Mouse (Mus musculus) stomach, embryonic 16.5 days (tissue): ENCODE measurements around the gene Fam189a2. TPM values are rescaled to one million over a fixed set of nuclear protein-coding genes. Genes with fewer than 3 reads are reported as not detected.

Experiments used
- ATAC-seq: fragments of 200-750 bp; cut with Nextera tagmentation; 2 replicates; pipeline ENCODE4 v1.8.0; 2017; ENCODE audit warnings: moderate number of reproducible peaks, moderate TSS enrichment; ENCODE audit not compliant: insufficient read depth, low FRiP score
- H3K27ac ChIP-seq: fragments of 300-500 bp; sonication (generic); 2 replicates; pipeline ENCODE4 v1.5.1; 2014; ENCODE audit warnings: low read length
- H3K27me3 ChIP-seq: fragments of 300-500 bp; sonication (generic); 2 replicates; pipeline ENCODE4 v1.6.1; 2014; ENCODE audit warnings: low read length, control low read depth, mixed read lengths; ENCODE audit not compliant: control insufficient read depth, insufficient read depth
- H3K36me3 ChIP-seq: fragments of 300-500 bp; sonication (generic); 2 replicates; pipeline ENCODE4 v1.6.1; 2014; ENCODE audit warnings: low read length; ENCODE audit not compliant: control insufficient read depth, insufficient read depth
- H3K4me1 ChIP-seq: fragments of 300-500 bp; sonication (generic); 2 replicates; pipeline ENCODE4 v1.6.1; 2014; ENCODE audit warnings: low read length, control low read depth, mixed read lengths; ENCODE audit not compliant: control insufficient read depth, insufficient read depth
- H3K4me2 ChIP-seq: fragments of 300-500 bp; sonication (generic); 2 replicates; pipeline ENCODE4 v1.6.1; 2014; ENCODE audit warnings: low read depth, low read length, mixed read lengths
- H3K4me3 ChIP-seq: fragments of 300-500 bp; sonication (generic); replicated peaks from 2 replicates; pipeline ENCODE4 v1.5.1; 2014; ENCODE audit warnings: mild to moderate bottlenecking, low read length
- H3K9ac ChIP-seq: fragments of 300-500 bp; sonication (generic); 2 replicates; pipeline ENCODE4 v1.6.1; 2014; ENCODE audit warnings: low read length
- H3K9me3 ChIP-seq: fragments of 300-500 bp; sonication (generic); replicated peaks from 2 replicates; pipeline ENCODE4 v1.6.1; 2016; ENCODE audit warnings: low read length, control low read depth; ENCODE audit not compliant: control insufficient read depth
- WGBS: fragments of 180-500 bp; shearing (Covaris S2); extraction: QIAGEN DNeasy Blood & Tissue Kit; methylation state at CpG from one replicate; pipeline ENCODE4 v1.1.7; 2014; 5-methylcytosine and 5-hydroxymethylcytosine counted together
- polyA plus RNA-seq: library from polyadenylated mRNA; unstranded; fragments of >200 nt; fragmentation: Nextera tagmentation; extraction: Ambion mirVana; gene quantifications from 2 replicates; pipeline ENCODE4 v1.2.1, GENCODE M21; 2015

The Fam189a2 gene
- polyA plus RNA-seq, 1 experiment from 2014 or later = 0.75 TPM

DNA sequence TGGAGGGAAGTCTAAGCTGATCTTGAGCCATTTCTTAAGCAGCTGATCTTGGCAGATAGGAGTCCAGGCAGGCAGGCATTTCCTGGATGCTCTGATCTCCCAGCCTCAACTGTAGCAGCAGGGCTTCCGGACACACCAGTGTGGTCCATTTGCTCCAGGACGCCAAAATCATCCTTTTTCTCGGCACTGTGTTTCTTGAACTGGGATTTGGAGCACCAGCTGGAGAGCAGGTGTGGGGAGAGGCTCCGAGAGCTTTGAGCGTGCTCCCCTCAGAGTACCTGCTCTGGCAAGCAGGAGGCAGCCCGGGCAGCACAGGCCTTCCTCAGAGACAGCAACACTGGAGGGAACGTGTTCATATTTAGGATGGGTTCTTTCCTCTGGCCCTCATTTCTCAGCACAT is 87.9 kb downstream of the Fam189a2 start:
- Histone ChIP-seq H3K4me2 (no peak overlapping the region), H3K4me1 (no peaks in the 10 kb centered on the region), H3K9me3 (no peaks in the 10 kb centered on the region), H3K4me3 (no peak overlapping the region), H3K27ac (no peak overlapping the region), H3K9ac (no peak overlapping the region), H3K36me3 (no peaks in the 10 kb centered on the region), H3K27me3 (no peaks in the 10 kb centered on the region)
- ATAC-seq = no peak
- 79% methylated on average over 7 of the region's 7 CpGs for WGBS

DNA sequence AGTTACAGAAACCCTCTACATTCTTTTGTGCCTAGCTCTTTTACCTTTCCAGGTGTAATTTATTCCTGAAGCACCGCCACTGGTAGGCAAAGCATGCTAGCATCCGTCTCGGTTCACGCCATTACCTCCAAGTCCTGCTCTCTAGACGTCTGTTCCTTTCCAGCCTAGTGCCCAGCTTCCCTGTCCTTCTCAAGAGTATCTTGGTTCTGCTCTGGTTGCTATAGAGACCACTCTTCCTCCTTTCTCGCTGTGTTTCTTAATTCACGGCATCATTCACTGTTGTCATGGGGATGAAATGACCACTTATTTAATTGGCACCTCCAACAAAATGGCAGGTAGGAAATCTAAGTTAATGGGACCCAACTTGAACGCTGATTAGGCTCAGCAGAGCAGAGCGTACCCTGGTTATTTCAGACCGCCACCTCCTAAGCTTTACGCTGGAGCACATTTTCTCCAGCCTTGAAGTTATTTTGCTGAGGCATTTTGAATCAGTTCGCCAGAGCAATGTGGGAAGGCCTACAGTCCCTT is 89.3 kb downstream of the Fam189a2 start:
- Histone ChIP-seq H3K27ac (no peak overlapping the region), H3K4me3 (no peak overlapping the region), H3K36me3 (no peaks in the 10 kb centered on the region), H3K27me3 (no peaks in the 10 kb centered on the region), H3K9me3 (no peaks in the 10 kb centered on the region), H3K4me1 (no peaks in the 10 kb centered on the region), H3K4me2 (no peak overlapping the region), H3K9ac (no peak overlapping the region)
- no peak for ATAC-seq
- 86% methylated on average over 12 of the region's 12 CpGs for WGBS

DNA sequence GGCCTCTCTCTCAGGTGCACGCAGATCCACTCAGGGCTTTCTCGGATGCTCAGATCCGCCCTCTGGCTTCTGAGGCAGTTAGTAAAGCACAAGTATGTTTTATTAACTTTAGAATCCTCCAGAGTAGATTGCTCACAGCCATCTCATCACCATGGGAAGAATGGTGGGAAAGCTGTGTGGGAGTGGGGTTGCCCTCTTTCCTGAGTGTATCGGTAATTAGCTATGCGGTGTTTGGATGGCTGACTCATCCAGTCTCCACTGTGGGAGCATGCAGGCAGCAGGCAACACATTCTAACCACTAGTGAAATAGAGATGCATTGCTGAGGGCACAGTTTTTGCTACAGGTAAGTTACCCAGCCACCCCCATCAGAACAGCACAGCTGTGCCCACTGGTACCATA is 100.0 kb downstream of the Fam189a2 start:
- Histone ChIP-seq H3K4me1 (no peaks in the 10 kb centered on the region), H3K9ac (no peak overlapping the region), H3K4me2 (no peak overlapping the region), H3K27ac (no peak overlapping the region), H3K27me3 (no peaks in the 10 kb centered on the region), H3K4me3 (no peak overlapping the region), H3K9me3 (peaks cover 7% of the 10 kb centered on the region; the same call in 1 of the 2 replicates), H3K36me3 (no peaks in the 10 kb centered on the region)
- 92% methylated on average over 5 of the region's 5 CpGs for WGBS
- ATAC-seq = no peak

DNA sequence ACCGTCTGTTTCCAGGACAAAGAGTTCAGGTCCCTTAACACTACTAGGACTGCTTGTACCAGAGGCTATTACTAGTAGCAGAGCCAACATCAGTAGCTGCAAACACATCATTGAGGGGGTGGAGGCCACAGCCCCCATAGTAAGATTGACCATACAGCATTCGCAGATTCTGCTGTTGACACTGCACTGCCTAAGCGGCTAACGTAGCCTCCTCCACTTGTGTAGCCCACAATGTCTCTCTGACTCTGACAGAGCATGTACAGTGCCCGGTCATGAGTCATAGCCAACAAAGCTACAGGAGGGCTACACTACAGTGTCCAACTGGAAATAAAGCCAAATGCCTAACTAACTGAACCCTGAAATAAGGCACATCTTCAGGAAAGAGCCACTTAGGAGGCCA is 105.3 kb downstream of the Fam189a2 start:
- H3K9me3 ChIP-seq = no peaks in the 10 kb centered on the region
- H3K27ac ChIP-seq = no peak overlapping the region
- no peak overlapping the region for H3K9ac ChIP-seq
- H3K4me2 ChIP-seq = no peak overlapping the region
- 0 out of 2 replicates have a peak, but pooled peaks cover 3% of the 10 kb centered on the region for H3K4me1 ChIP-seq
- ATAC-seq = no peak
- H3K27me3 ChIP-seq = no peaks in the 10 kb centered on the region
- WGBS = 92% methylated on average over 5 of the region's 5 CpGs
- no peak overlapping the region for H3K4me3 ChIP-seq
- H3K36me3 ChIP-seq = no peaks in the 10 kb centered on the region

DNA sequence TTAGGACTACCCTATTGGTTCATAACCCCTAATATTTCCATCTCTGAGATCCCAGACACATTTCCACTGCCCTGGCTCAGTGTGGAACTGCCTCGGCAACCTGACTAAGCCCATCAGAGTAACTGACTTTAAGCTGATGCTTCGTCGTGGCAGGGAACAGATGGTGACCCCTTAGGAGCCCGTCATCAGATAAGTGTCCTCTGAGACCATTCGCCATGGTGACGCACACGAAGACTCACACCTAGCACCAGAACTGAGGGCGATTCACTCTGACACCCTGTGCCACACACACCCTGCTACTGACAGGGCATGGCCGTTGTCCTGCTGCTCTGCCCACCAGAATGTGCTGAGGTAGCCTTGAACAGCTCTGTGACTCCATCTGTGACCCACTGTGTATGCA is 106.0 kb downstream of the Fam189a2 start:
- Histone ChIP-seq H3K9me3 (no peaks in the 10 kb centered on the region), H3K4me1 (0 out of 2 replicates have a peak, but pooled peaks cover 3% of the 10 kb centered on the region), H3K27ac (no peak overlapping the region), H3K36me3 (no peaks in the 10 kb centered on the region), H3K9ac (no peak overlapping the region), H3K27me3 (no peaks in the 10 kb centered on the region), H3K4me3 (no peak overlapping the region), H3K4me2 (no peak overlapping the region)
- ATAC-seq = no peak
- 77% methylated on average over 9 of the region's 9 CpGs for WGBS

DNA sequence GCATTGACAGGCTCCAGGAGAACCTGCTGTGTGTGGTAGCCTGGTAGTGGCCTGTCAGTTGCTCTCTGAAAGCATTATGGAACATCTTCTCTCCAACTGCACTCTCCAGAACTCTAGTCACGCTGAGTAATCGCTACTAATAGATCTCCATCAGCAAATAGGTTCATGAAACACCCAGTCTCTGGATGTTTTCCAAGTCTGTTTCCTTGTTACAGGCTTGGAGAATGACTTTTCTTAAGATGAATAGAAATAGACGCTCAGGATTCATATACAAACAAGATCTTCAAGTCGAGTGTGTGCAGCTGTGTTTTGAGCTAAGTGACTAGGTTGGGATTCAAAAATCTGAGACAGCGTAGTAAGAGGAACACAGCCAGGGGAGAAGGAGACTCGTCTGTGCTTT is 106.8 kb downstream of the Fam189a2 start:
- Histone ChIP-seq H3K36me3 (no peaks in the 10 kb centered on the region), H3K27ac (no peak overlapping the region), H3K4me3 (no peak overlapping the region), H3K9ac (no peak overlapping the region), H3K4me2 (no peak overlapping the region), H3K4me1 (0 out of 2 replicates have a peak, but pooled peaks cover 3% of the 10 kb centered on the region), H3K9me3 (no peaks in the 10 kb centered on the region), H3K27me3 (no peaks in the 10 kb centered on the region)
- 42% methylated on average over 6 of the region's 6 CpGs for WGBS
- no peak for ATAC-seq

Other genes starting within 250 kb of the Fam189a2 start
- 30.4 and 31.1 TPM in 2 replicates for gene Tjp2, start 194.0 kb upstream of the Fam189a2 start, polyA plus RNA-seq
- gene Fxn, start 249.6 kb upstream of the Fam189a2 start, polyA plus RNA-seq = 32.5 and 40.2 TPM in 2 replicates